Mouse (Mus musculus) CD4-positive, CD25-positive, alpha-beta regulatory T cell, adult 4 months (primary cell): ENCODE data around the gene Hddc3. TPM values are rescaled to one million over a fixed set of nuclear protein-coding genes. Genes with fewer than 3 reads are reported as not detected.

Experiments
- ATAC-seq: one replicate; pipeline ENCODE4 v1.8.0; 2017
- polyA plus RNA-seq, 2 experiments: library from polyadenylated mRNA; unstranded; fragments of 100-300 nt; shearing (Covaris generic); gene quantifications; one replicate each; pipeline ENCODE4 v1.2.1; 2017

Gene Hddc3
- polyA plus RNA-seq, 2 experiments from 2014 or later, result 6.9 to 7.2 TPM

DNA sequence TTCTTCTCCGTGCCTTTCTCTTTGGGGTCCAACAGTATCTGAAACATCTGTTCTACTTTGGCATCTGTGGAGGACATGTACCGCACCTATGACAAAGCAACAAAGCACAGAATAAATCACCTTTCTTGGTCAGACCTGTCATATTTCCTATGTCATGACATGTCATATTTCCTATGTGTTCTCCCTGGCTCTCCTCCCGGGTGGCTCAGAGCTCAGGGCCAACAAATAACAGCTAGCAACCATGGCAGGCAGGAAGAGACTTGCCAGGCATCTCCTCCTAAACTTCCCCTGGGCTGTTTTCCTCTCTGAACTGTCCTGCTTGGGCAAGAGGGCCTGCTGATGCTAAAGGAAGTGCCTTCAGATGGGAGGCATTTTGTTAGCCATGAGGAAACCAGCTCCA lies 6.0 kb upstream of the Hddc3 start:
- ATAC-seq, result no peak

DNA sequence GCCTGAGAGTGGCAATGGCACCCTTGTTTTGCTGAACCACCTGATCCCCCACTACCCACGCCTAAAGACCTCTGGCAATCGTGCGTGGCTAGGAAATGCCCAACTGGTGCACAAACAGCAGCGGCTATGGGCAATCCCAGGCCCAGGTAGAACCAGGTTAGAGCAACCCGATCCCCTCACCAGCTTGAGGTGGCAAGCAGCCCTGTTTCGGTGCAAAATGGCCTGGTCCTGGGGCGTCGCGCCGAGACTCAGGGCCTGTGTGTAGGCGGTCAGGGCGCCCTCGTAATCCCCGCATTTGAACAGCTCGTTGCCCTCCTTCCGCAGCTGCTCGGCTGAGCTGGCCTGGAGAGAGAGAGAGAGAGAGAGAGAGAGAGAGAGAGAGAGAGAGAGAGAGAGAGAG lies 3.5 kb upstream of the Hddc3 start:
- no peak for ATAC-seq

GRCm38 (mm10) chr7:80339793-80340628 lies 2.9 kb upstream of the Hddc3 start:
- peak; percentile 89 for ATAC-seq

- peak; percentile 59 for ATAC-seq
Measured at GRCm38 (mm10) chr7:80340793-80341192, 2.1 kb upstream of the Hddc3 start, which contains the start of gene Unc45a. Gene Unc45a, minus strand, starts transcription at chr7:80341005.

GRCm38 (mm10) chr7:80341793-80342192 lies 1.1 kb upstream of the Hddc3 start:
- ATAC-seq, result no peak

- no peak for ATAC-seq
Measured at GRCm38 (mm10) chr7:80343270-80344018, 540 bp downstream of the Hddc3 start.

GRCm38 (mm10) chr7:80346173-80346572 lies 3.3 kb downstream of the Hddc3 start:
- no peak for ATAC-seq

DNA sequence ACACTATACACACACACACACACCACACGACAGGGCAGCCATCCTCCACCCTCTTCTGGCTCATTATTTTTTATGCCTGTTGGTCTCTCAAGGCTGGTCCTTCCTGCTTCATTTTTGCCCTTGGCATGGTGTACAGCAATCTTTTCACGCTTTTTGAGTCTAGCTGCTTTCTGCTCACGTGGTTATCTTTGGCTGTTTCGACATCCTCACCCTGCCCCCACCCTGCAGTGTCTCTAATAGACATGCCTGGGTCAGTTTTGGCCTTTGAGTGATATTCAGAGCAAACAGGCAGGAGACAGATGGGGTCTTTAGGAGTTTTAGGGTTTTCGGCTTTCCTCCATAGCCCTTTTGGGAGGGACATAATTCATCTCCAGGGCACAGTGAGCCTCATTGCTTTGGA lies 3.9 kb downstream of the Hddc3 start:
- ATAC-seq, result no peak

GRCm38 (mm10) chr7:80347670-80348586 lies 5.0 kb downstream of the Hddc3 start:
- no peak for ATAC-seq

GRCm38 (mm10) chr7:80350808-80351207 lies 7.9 kb downstream of the Hddc3 start:
- no peak for ATAC-seq

DNA sequence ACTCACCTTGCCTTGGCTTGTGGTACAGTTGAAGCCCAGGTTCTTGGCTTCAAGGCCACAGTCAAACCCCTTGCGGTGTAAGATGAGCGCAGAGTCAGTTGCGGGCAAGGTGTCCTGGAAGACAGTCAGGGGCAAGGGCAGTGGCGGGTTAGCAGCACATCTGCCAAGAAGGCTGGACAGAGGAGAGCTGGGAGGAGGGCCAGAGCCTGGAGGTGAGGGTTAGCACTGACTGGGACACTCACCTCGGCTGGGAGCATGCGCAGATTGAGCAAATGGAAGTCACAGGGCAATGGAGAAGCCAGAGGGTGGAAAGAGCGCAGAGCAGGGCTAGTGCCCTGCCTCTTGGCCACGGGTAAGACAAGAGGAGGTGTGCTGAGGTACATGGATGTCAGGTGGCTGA lies 10.0 kb downstream of the Hddc3 start:
- no peak for ATAC-seq

DNA sequence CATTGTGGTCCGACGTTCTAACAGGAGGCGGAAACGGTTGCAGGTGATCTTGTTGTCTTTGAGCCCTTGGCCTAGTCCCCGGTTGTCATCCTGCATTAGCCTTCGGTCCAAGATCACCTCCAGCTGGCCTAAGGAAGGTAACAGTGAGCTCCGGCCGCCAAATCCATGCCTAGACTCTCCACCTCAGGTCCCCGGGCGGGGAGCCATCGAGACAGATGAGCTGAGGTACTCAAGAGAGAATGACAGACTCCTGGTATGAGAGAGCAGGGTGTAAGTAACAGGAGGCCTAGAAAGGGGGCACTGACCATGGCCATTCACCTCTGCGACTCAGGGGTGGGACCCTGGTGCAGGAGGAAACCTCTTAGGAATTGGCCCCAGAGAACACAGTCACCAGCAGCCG lies 13.4 kb downstream of the Hddc3 start:
- ATAC-seq, result no peak

- no peak for ATAC-seq
Measured at GRCm38 (mm10) chr7:80357156-80357555, 14.3 kb downstream of the Hddc3 start.

- no peak for ATAC-seq
Measured at GRCm38 (mm10) chr7:80358039-80358438, 15.1 kb downstream of the Hddc3 start.

GRCm38 (mm10) chr7:80360435-80360834 lies 17.5 kb downstream of the Hddc3 start:
- ATAC-seq, result no peak

DNA sequence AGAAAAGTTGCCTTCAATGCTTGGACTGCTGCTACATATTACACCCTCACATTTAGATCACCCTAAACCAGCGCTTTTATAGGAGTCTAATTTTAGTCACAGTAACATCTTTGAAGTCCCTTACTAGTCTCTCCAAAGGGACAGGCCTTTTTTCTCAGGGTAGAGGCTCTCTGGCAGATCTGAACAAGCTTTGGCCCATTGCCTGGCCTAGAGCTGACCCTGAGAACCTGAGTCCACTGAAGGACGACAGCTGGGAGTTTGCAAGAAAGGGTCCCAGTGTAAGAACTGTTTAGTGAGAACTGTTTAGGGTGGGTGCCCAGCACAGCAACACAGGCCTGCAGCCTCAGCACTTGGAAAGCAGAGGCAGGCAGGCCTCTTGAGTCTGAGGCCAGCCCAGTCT lies 22.9 kb downstream of the Hddc3 start:
- ATAC-seq, result no peak

- no peak for ATAC-seq
Measured at GRCm38 (mm10) chr7:80367232-80367631, 24.3 kb downstream of the Hddc3 start.

DNA sequence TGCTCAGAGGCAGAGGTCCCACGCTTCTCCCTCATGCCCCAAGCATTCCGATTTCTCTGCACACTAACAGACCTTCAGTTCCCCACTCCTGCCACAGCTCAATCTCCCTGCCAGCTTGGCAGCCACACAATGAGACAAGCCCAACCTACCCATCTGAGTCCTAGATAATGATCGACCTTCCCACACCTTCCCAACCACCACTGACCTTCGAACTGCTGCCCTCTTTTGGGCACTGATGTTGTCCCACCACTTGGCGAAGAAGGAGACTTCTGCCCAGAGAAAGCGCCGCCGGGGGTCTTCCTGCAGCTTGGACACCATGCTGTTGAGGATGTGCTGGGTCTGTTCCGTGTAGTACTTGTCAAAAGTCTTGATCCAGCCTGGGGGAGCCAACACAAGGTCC lies 25.1 kb downstream of the Hddc3 start:
- ATAC-seq, result no peak

DNA sequence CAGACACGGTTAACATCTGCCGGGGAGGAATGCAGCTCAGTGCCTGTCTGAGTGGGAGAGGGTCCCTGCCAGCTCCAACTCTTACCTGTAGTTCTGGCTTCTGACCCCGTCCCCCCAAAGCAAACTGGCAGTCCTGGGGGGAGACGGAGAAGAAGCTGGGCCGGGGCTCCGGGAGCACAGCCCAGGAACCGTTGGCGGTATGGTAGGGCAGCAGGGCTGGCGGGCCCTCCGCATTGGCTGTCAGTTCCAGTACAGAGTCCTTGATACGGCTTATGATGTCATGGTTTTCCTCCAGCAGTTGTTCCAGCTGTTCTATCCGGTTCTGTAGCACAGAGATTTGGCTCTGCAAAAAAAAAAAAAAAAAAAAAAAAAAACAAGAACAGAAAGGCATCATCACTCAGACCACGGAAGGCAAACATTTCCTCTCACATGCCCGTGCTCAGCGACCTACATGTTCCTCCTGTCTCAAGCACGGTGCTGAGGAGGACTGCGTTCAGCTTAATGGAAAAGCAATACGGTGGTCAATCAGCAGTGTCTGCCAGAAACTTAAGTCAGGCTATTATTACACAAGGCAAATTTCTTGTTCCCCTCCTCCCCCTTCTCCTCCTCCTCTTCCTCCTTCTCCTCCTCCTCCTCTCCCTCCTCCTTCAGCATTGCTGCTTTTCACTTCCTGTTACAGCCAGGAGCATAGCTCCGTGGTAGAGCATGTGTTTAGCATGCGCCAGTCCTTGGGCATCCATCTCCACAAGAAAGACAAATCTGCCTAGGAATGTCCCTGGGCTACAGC lies 25.9 kb downstream of the Hddc3 start:
- ATAC-seq, result peak; percentile 38

GRCm38 (mm10) chr7:80369461-80369860 lies 26.6 kb downstream of the Hddc3 start:
- ATAC-seq, result peak; percentile 9

GRCm38 (mm10) chr7:80369967-80370431 lies 27.1 kb downstream of the Hddc3 start:
- ATAC-seq, result peak; percentile 22

GRCm38 (mm10) chr7:80370649-80371040 lies 27.7 kb downstream of the Hddc3 start:
- ATAC-seq, result peak; percentile 76
